Mouse (Mus musculus): ENCODE data around the gene Ppp1r3c. TPM values are rescaled to one million over a fixed set of nuclear protein-coding genes. Genes with fewer than 3 reads are reported as not detected.

Ppp1r3c gene
- polyA plus RNA-seq, 1 experiment = 0.94 TPM

DNA sequence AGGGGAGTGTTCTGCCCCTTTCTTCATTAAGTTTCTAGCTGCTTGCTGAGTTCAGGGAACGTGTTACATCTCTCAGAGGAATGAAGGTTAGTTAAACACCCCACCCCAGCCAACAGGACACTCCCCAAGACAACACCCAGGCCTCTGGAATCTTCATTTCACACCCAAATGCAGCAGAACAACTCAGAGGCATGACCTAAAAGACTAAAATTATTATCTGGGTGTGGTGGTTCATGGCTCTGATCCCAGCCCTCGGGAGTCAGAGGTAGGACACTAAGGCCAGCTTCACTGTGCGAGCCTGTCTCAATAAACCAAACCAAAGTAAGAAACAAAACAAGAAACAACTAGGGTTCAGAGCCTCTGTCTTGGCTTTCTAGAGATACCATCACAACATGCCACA, 38.3 kb downstream of the Ppp1r3c start:
- TF ChIP-seq POLR2A (IDR thresholded peaks at IDR 0.05; ENCODE audit: low read depth, low read length) (no peak), CTCF (IDR thresholded peaks at IDR 0.05; ENCODE audit: extremely low read depth, insufficient read depth, insufficient read length, insufficient replicate concordance) (no peak)
- 84% methylated on average over 3 of the region's 3 CpGs for WGBS
- H3K4me1 ChIP-seq (ENCODE audit: control insufficient read depth, insufficient read depth, insufficient read length) = no peaks in the 10 kb centered on the region

DNA sequence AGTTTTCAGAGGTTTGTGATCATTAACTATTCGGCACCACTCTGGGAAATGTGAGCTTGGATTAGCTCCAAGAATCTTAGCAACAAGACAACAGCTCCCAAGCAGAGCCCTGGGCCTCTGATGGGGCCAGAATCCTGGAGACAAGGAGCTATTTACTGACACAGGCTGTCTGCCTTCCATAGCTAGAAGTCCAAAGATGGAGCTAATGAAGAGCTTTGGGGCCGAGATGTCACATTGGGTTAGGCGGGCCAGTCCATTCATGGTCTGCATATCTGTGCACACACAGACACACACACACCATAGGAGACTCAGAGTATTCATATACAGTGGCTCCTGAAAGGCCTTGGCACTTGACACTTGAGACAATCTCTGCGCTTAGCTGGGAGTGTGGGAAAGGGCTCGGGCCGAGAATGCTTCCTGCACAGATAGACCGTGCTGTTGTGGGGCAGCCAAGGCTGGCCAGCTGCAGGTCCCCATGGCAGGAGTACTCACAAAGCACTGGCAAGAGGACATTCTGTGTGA, 39.8 kb downstream of the Ppp1r3c start:
- DNase-seq (ENCODE audit: low read depth in 1 of 2, low spot score in 2 of 2) = no peak
- 77% methylated on average over 7 of the region's 7 CpGs for WGBS

More for the DNA sequence above, 38.3 kb downstream of the Ppp1r3c start:
- H3K27me3 ChIP-seq (ENCODE audit: control insufficient read depth, insufficient read depth, low read length) = no peaks in the 10 kb centered on the region
- no peak overlapping the region for H3K4me3 ChIP-seq (ENCODE audit: extremely low read depth, insufficient read depth, insufficient read length)
- DNase-seq (ENCODE audit: low read depth in 1 of 2, low spot score in 2 of 2) = no peak
- no peak overlapping the region for H3K27ac ChIP-seq (ENCODE audit: insufficient read depth, low read length)
- H3K36me3 ChIP-seq (ENCODE audit: control insufficient read depth, insufficient read depth, low read length) = no peaks in the 10 kb centered on the region

DNA sequence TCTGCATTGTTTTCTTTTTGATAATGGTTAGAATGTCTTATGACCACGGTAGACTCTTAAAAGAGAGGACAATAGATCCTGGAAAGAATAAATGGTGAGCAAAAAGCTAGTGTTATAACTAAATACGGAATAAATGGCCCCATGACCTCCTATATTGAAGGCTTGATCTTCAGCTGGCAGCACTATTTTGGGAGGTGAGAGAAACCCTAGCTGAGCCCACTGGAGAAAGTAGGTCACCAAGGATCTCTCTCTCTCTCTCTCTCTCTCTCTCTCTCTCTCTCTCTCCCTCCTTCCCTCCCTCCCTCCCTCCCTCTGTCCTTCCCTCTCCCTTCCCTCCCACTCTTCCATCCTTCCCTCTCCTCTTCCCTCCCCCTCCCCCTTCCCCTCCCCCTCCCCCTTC, 42.9 kb downstream of the Ppp1r3c start:
- no peak overlapping the region for H3K27ac ChIP-seq (ENCODE audit: insufficient read depth, low read length)
- TF ChIP-seq POLR2A (IDR thresholded peaks at IDR 0.05; ENCODE audit: low read depth, low read length) (no peak), CTCF (IDR thresholded peaks at IDR 0.05; ENCODE audit: extremely low read depth, insufficient read depth, insufficient read length, insufficient replicate concordance) (no peak)
- WGBS = 72% methylated on average over 2 of the region's 2 CpGs
- no peaks in the 10 kb centered on the region for H3K36me3 ChIP-seq (ENCODE audit: control insufficient read depth, insufficient read depth, low read length)
- H3K4me1 ChIP-seq (ENCODE audit: control insufficient read depth, insufficient read depth, insufficient read length) = no peaks in the 10 kb centered on the region
- DNase-seq (ENCODE audit: low read depth in 1 of 2, low spot score in 2 of 2) = no peak
- H3K4me3 ChIP-seq (ENCODE audit: extremely low read depth, insufficient read depth, insufficient read length) = no peak overlapping the region
- H3K27me3 ChIP-seq (ENCODE audit: control insufficient read depth, insufficient read depth, low read length) = no peaks in the 10 kb centered on the region

More for the DNA sequence above, 39.8 kb downstream of the Ppp1r3c start:
- no peaks in the 10 kb centered on the region for H3K36me3 ChIP-seq (ENCODE audit: control insufficient read depth, insufficient read depth, low read length)
- H3K4me3 ChIP-seq (ENCODE audit: extremely low read depth, insufficient read depth, insufficient read length) = no peak overlapping the region
- H3K27ac ChIP-seq (ENCODE audit: insufficient read depth, low read length) = no peak overlapping the region
- H3K27me3 ChIP-seq (ENCODE audit: control insufficient read depth, insufficient read depth, low read length) = no peaks in the 10 kb centered on the region
- no peaks in the 10 kb centered on the region for H3K4me1 ChIP-seq (ENCODE audit: control insufficient read depth, insufficient read depth, insufficient read length)
- no peak for TF ChIP-seq POLR2A (IDR thresholded peaks at IDR 0.05; ENCODE audit: low read depth, low read length)
- no peak for TF ChIP-seq CTCF (IDR thresholded peaks at IDR 0.05; ENCODE audit: extremely low read depth, insufficient read depth, insufficient read length, insufficient replicate concordance)

DNA sequence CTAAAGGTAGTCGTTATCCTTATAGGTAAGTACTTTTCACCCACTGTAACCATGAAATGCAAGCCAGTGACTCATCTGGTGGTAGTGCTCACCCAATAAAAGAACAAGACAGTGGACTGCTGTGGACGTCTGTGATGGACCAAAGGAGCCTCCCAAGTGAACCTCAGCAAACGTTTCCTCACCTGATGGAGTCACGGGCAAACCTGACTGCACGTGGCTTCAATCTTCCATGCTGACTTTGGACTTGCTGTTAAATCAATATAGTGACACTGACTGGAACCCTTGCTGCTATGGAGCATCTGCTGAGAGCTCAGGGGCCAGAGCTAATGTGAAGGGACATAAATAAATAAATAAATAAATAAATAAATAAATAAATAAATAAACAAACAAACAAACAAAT, 44.5 kb downstream of the Ppp1r3c start:
- DNase-seq (ENCODE audit: low read depth in 1 of 2, low spot score in 2 of 2) = no peak
- no peaks in the 10 kb centered on the region; the same call in 1 of the 2 replicates for H3K4me1 ChIP-seq (ENCODE audit: control insufficient read depth, insufficient read depth, insufficient read length)
- no peaks in the 10 kb centered on the region for H3K36me3 ChIP-seq (ENCODE audit: control insufficient read depth, insufficient read depth, low read length)
- H3K4me3 ChIP-seq (ENCODE audit: extremely low read depth, insufficient read depth, insufficient read length) = no peak overlapping the region
- no peak for TF ChIP-seq POLR2A (IDR thresholded peaks at IDR 0.05; ENCODE audit: low read depth, low read length)
- no peak for TF ChIP-seq CTCF (IDR thresholded peaks at IDR 0.05; ENCODE audit: extremely low read depth, insufficient read depth, insufficient read length, insufficient replicate concordance)
- H3K27ac ChIP-seq (ENCODE audit: insufficient read depth, low read length) = no peak overlapping the region
- WGBS = 86% methylated on average over 5 of the region's 5 CpGs
- H3K27me3 ChIP-seq (ENCODE audit: control insufficient read depth, insufficient read depth, low read length) = no peaks in the 10 kb centered on the region

DNA sequence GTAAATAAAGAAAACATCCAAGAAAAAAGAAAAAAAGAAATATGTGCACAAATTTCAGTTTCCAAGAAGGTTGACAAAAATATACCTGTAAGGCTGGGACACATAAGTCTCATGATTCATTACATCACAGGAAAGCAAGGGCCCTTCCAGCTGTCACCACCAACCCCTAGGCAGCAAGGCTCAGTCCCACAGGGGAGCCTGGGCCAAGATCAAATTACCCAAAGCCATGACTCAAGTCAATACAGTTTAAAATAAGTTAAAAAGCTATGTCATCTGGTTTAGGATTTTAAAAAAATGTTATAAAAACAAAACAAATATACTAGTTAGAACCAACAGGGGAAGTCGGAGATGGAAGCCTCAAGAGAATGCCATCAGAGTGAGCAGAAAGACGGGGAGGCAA, 45.2 kb downstream of the Ppp1r3c start:
- Histone ChIP-seq H3K27ac (ENCODE audit: insufficient read depth, low read length) (no peak overlapping the region), H3K36me3 (ENCODE audit: control insufficient read depth, insufficient read depth, low read length) (no peaks in the 10 kb centered on the region), H3K4me1 (ENCODE audit: control insufficient read depth, insufficient read depth, insufficient read length) (no peaks in the 10 kb centered on the region; the same call in 1 of the 2 replicates), H3K4me3 (ENCODE audit: extremely low read depth, insufficient read depth, insufficient read length) (no peak overlapping the region), H3K27me3 (ENCODE audit: control insufficient read depth, insufficient read depth, low read length) (no peaks in the 10 kb centered on the region)
- DNase-seq (ENCODE audit: low read depth in 1 of 2, low spot score in 2 of 2) = no peak
- 89% methylated on average over 2 of the region's 2 CpGs for WGBS
- no peak for TF ChIP-seq POLR2A (IDR thresholded peaks at IDR 0.05; ENCODE audit: low read depth, low read length)
- no peak for TF ChIP-seq CTCF (IDR thresholded peaks at IDR 0.05; ENCODE audit: extremely low read depth, insufficient read depth, insufficient read length, insufficient replicate concordance)

DNA sequence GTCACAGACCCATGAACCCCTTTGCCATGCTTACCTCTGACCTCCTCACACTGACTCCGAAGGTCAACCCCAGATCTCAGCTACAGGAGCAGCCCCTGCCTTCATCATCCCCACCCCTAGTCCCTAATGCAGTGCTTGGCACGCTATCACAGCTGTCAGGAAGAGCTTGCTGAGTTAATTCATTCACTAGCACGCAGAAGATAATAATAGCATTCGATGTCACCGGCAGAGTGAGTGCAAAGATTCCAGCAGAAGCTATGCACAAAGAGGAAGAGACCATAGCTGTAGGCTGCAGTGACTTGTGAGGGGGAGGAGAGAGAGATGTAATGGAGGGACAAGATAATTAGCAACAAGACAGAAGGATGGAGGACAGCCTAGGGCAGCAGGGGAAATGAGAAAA, 47.2 kb downstream of the Ppp1r3c start:
- H3K27ac ChIP-seq (ENCODE audit: insufficient read depth, low read length) = no peak overlapping the region
- H3K36me3 ChIP-seq (ENCODE audit: control insufficient read depth, insufficient read depth, low read length) = no peaks in the 10 kb centered on the region
- 66% methylated on average over 5 of the region's 5 CpGs for WGBS
- no peak overlapping the region for H3K4me3 ChIP-seq (ENCODE audit: extremely low read depth, insufficient read depth, insufficient read length)
- H3K4me1 ChIP-seq (ENCODE audit: control insufficient read depth, insufficient read depth, insufficient read length) = no peaks in the 10 kb centered on the region; the same call in 1 of the 2 replicates
- no peak for TF ChIP-seq POLR2A (IDR thresholded peaks at IDR 0.05; ENCODE audit: low read depth, low read length)
- no peak for TF ChIP-seq CTCF (IDR thresholded peaks at IDR 0.05; ENCODE audit: extremely low read depth, insufficient read depth, insufficient read length, insufficient replicate concordance)
- DNase-seq (ENCODE audit: low read depth in 1 of 2, low spot score in 2 of 2) = no peak
- H3K27me3 ChIP-seq (ENCODE audit: control insufficient read depth, insufficient read depth, low read length) = no peaks in the 10 kb centered on the region

DNA sequence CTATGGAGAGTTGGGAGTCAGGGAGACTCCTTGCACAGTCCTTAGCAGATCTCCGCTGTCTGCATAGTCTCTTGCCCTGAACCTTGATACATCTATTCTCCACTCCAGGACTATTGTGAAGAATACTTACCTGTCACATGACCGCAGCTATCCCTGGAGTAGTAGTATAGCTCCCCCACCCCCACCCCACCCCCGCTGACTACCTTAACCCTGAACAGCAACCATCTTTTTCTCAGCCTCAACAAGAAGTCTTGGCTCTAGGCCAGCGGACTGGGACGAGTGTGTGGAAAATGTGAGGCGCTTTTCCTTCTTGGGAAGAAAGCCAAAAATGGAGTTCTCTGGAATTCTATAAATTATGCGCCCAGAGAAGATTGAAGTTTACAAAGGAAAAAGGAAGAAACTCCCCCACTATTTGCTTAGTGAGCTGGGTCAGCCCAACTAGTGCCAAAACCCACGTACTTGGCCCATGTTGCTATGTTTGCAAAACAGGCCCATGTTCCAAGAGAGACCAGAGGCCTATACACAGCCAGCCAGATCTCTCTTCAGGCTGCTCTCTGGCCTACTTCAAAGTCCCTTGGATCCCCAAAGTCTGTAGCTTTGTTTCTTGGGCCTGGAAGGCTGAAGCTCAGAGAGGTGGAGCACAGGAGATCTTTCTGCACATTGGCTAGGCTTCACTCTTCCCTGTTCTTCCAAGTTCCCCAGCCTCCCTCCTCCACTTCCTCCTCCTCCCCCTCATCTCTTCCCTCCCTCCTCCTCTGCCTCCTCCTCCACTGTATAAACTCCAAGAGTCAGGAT, 48.4 kb downstream of the Ppp1r3c start:
- WGBS = 81% methylated on average over 8 of the region's 8 CpGs

More for the DNA sequence above, 48.4 kb downstream of the Ppp1r3c start:
- TF ChIP-seq CTCF (IDR thresholded peaks at IDR 0.05; ENCODE audit: extremely low read depth, insufficient read depth, insufficient read length, insufficient replicate concordance) (no peak), POLR2A (IDR thresholded peaks at IDR 0.05; ENCODE audit: low read depth, low read length) (no peak)
- H3K4me3 ChIP-seq (ENCODE audit: extremely low read depth, insufficient read depth, insufficient read length) = no peak overlapping the region
- no peak for DNase-seq (ENCODE audit: low read depth in 1 of 2, low spot score in 2 of 2)
- no peaks in the 10 kb centered on the region for H3K27me3 ChIP-seq (ENCODE audit: control insufficient read depth, insufficient read depth, low read length)
- no peaks in the 10 kb centered on the region; the same call in 1 of the 2 replicates for H3K4me1 ChIP-seq (ENCODE audit: control insufficient read depth, insufficient read depth, insufficient read length)
- no peaks in the 10 kb centered on the region for H3K36me3 ChIP-seq (ENCODE audit: control insufficient read depth, insufficient read depth, low read length)
- H3K27ac ChIP-seq (ENCODE audit: insufficient read depth, low read length) = peak overlapping the region; percentile 38; the same call in 1 of the 2 replicates
